Mouse (Mus musculus): ENCODE results near the gene 1700029H14Rik. TPM values are rescaled to one million over a fixed set of nuclear protein-coding genes. Genes with fewer than 3 reads are reported as not detected.

The 1700029H14Rik gene
- polyA plus RNA-seq, 1 experiment from 2014 or later: not detected

- H3K4me3 ChIP-seq (replicated peaks; ENCODE audit: low read length): no peak overlapping the region
- no peaks in the 10 kb centered on the region for H3K27me3 ChIP-seq (replicated peaks; ENCODE audit: control insufficient read depth, insufficient read depth, low read length)
- no peak overlapping the region for H3K9ac ChIP-seq (replicated peaks; ENCODE audit: low read depth, low read length)
- H3K9me3 ChIP-seq (ENCODE audit: control insufficient read depth, low read length): no peaks in the 10 kb centered on the region
- 69% methylated on average over 8 of the region's 8 CpGs for WGBS
- no peak overlapping the region for H3K4me2 ChIP-seq (ENCODE audit: low read length)
- H3K27ac ChIP-seq (ENCODE audit: low read length): no peak overlapping the region
- no peaks in the 10 kb centered on the region for H3K36me3 ChIP-seq (ENCODE audit: control insufficient read depth, insufficient read depth)
- H3K4me1 ChIP-seq (replicated peaks; ENCODE audit: control insufficient read depth, insufficient read depth, low read length): peaks cover 29% of the 10 kb centered on the region
- no peak for ATAC-seq
These were observed 29.1 kb downstream of the 1700029H14Rik start for GRCm38 (mm10) chr8:13533123-13533522.

GRCm38 (mm10) chr8:13531602-13532171 lies 30.6 kb downstream of the 1700029H14Rik start:
- peaks cover 29% of the 10 kb centered on the region for H3K4me1 ChIP-seq (replicated peaks; ENCODE audit: control insufficient read depth, insufficient read depth, low read length)
- no peak overlapping the region for H3K27ac ChIP-seq (ENCODE audit: low read length)
- no peak overlapping the region for H3K9ac ChIP-seq (replicated peaks; ENCODE audit: low read depth, low read length)
- H3K4me2 ChIP-seq (ENCODE audit: low read length): no peak overlapping the region
- H3K9me3 ChIP-seq (ENCODE audit: control insufficient read depth, low read length): no peaks in the 10 kb centered on the region
- no peaks in the 10 kb centered on the region for H3K27me3 ChIP-seq (replicated peaks; ENCODE audit: control insufficient read depth, insufficient read depth, low read length)
- ATAC-seq: no peak
- H3K36me3 ChIP-seq (ENCODE audit: control insufficient read depth, insufficient read depth): no peaks in the 10 kb centered on the region
- WGBS: 61% methylated on average over 9 of the region's 9 CpGs
- H3K4me3 ChIP-seq (replicated peaks; ENCODE audit: low read length): no peak overlapping the region

GRCm38 (mm10) chr8:13530941-13531340 lies 31.3 kb downstream of the 1700029H14Rik start:
- peak; percentile 77 for ATAC-seq
- Histone ChIP-seq H3K4me1 (replicated peaks; ENCODE audit: control insufficient read depth, insufficient read depth, low read length) (peaks cover 29% of the 10 kb centered on the region), H3K4me3 (replicated peaks; ENCODE audit: low read length) (no peak overlapping the region), H3K9ac (replicated peaks; ENCODE audit: low read depth, low read length) (no peak overlapping the region), H3K27me3 (replicated peaks; ENCODE audit: control insufficient read depth, insufficient read depth, low read length) (no peaks in the 10 kb centered on the region), H3K4me2 (ENCODE audit: low read length) (no peak overlapping the region), H3K27ac (ENCODE audit: low read length) (peak overlapping the region; percentile 45), H3K9me3 (ENCODE audit: control insufficient read depth, low read length) (no peaks in the 10 kb centered on the region), H3K36me3 (ENCODE audit: control insufficient read depth, insufficient read depth) (no peaks in the 10 kb centered on the region)
- WGBS: 21% methylated on average over 5 of the region's 5 CpGs

GRCm38 (mm10) chr8:13530401-13530800 lies 31.9 kb downstream of the 1700029H14Rik start:
- peak; percentile 18; the same call in 1 of the 2 replicates for ATAC-seq
- Histone ChIP-seq H3K36me3 (ENCODE audit: control insufficient read depth, insufficient read depth) (no peaks in the 10 kb centered on the region), H3K27me3 (replicated peaks; ENCODE audit: control insufficient read depth, insufficient read depth, low read length) (no peaks in the 10 kb centered on the region), H3K9ac (replicated peaks; ENCODE audit: low read depth, low read length) (no peak overlapping the region), H3K4me3 (replicated peaks; ENCODE audit: low read length) (no peak overlapping the region), H3K9me3 (ENCODE audit: control insufficient read depth, low read length) (no peaks in the 10 kb centered on the region), H3K27ac (ENCODE audit: low read length) (peak overlapping the region; percentile 45), H3K4me1 (replicated peaks; ENCODE audit: control insufficient read depth, insufficient read depth, low read length) (peaks cover 29% of the 10 kb centered on the region), H3K4me2 (ENCODE audit: low read length) (no peak overlapping the region)
- 80% methylated on average over 3 of the region's 3 CpGs for WGBS

- WGBS: 35% methylated on average over 7 of the region's 7 CpGs
- H3K27ac ChIP-seq (ENCODE audit: low read length): peak overlapping the region; percentile 45
- H3K9me3 ChIP-seq (ENCODE audit: control insufficient read depth, low read length): no peaks in the 10 kb centered on the region
- H3K27me3 ChIP-seq (replicated peaks; ENCODE audit: control insufficient read depth, insufficient read depth, low read length): no peaks in the 10 kb centered on the region
- H3K36me3 ChIP-seq (ENCODE audit: control insufficient read depth, insufficient read depth): no peaks in the 10 kb centered on the region
- H3K4me1 ChIP-seq (replicated peaks; ENCODE audit: control insufficient read depth, insufficient read depth, low read length): peaks cover 29% of the 10 kb centered on the region
- no peak overlapping the region for H3K9ac ChIP-seq (replicated peaks; ENCODE audit: low read depth, low read length)
- ATAC-seq: peak; percentile 74
- no peak overlapping the region for H3K4me2 ChIP-seq (ENCODE audit: low read length)
- H3K4me3 ChIP-seq (replicated peaks; ENCODE audit: low read length): no peak overlapping the region
These were observed 32.4 kb downstream of the 1700029H14Rik start for GRCm38 (mm10) chr8:13529891-13530316.

- ATAC-seq: 0 out of 2 replicates have a peak, but pooled peaks have one; percentile 1
- H3K27me3 ChIP-seq (replicated peaks; ENCODE audit: control insufficient read depth, insufficient read depth, low read length): no peaks in the 10 kb centered on the region
These were observed 33.0 kb downstream of the 1700029H14Rik start for GRCm38 (mm10) chr8:13529011-13529840.

GRCm38 (mm10) chr8:13521392-13521791 lies 40.9 kb downstream of the 1700029H14Rik start:
- no peak overlapping the region for H3K4me2 ChIP-seq (ENCODE audit: low read length)
- WGBS: 81% methylated on average over 7 of the region's 7 CpGs
- H3K36me3 ChIP-seq (ENCODE audit: control insufficient read depth, insufficient read depth): no peaks in the 10 kb centered on the region
- H3K4me3 ChIP-seq (replicated peaks; ENCODE audit: low read length): no peak overlapping the region
- H3K27me3 ChIP-seq (replicated peaks; ENCODE audit: control insufficient read depth, insufficient read depth, low read length): 0 out of 2 replicates have a peak, but pooled peaks cover 3% of the 10 kb centered on the region
- ATAC-seq: no peak
- no peak overlapping the region for H3K27ac ChIP-seq (ENCODE audit: low read length)
- no peak overlapping the region for H3K9ac ChIP-seq (replicated peaks; ENCODE audit: low read depth, low read length)
- no peaks in the 10 kb centered on the region for H3K4me1 ChIP-seq (replicated peaks; ENCODE audit: control insufficient read depth, insufficient read depth, low read length)
- H3K9me3 ChIP-seq (ENCODE audit: control insufficient read depth, low read length): no peaks in the 10 kb centered on the region

More at GRCm38 (mm10) chr8:13529011-13529840, 33.0 kb downstream of the 1700029H14Rik start:
- Histone ChIP-seq H3K9ac (replicated peaks; ENCODE audit: low read depth, low read length) (no peak overlapping the region), H3K9me3 (ENCODE audit: control insufficient read depth, low read length) (no peaks in the 10 kb centered on the region), H3K36me3 (ENCODE audit: control insufficient read depth, insufficient read depth) (no peaks in the 10 kb centered on the region), H3K27ac (ENCODE audit: low read length) (no peak overlapping the region), H3K4me2 (ENCODE audit: low read length) (no peak overlapping the region), H3K4me1 (replicated peaks; ENCODE audit: control insufficient read depth, insufficient read depth, low read length) (peaks cover 29% of the 10 kb centered on the region), H3K4me3 (replicated peaks; ENCODE audit: low read length) (no peak overlapping the region)
- WGBS: 66% methylated on average over 15 of the region's 15 CpGs

GRCm38 (mm10) chr8:13520349-13520748 lies 41.9 kb downstream of the 1700029H14Rik start:
- no peak for ATAC-seq
- Histone ChIP-seq H3K4me3 (replicated peaks; ENCODE audit: low read length) (no peak overlapping the region), H3K27ac (ENCODE audit: low read length) (no peak overlapping the region), H3K4me1 (replicated peaks; ENCODE audit: control insufficient read depth, insufficient read depth, low read length) (no peaks in the 10 kb centered on the region; the same call in 1 of the 2 replicates), H3K9ac (replicated peaks; ENCODE audit: low read depth, low read length) (no peak overlapping the region), H3K4me2 (ENCODE audit: low read length) (no peak overlapping the region), H3K27me3 (replicated peaks; ENCODE audit: control insufficient read depth, insufficient read depth, low read length) (0 out of 2 replicates have a peak, but pooled peaks cover 3% of the 10 kb centered on the region), H3K9me3 (ENCODE audit: control insufficient read depth, low read length) (no peaks in the 10 kb centered on the region), H3K36me3 (ENCODE audit: control insufficient read depth, insufficient read depth) (no peaks in the 10 kb centered on the region)
- WGBS: 62% methylated on average over 6 of the region's 6 CpGs

GRCm38 (mm10) chr8:13519503-13519902 lies 42.8 kb downstream of the 1700029H14Rik start:
- 82% methylated on average over 9 of the region's 9 CpGs for WGBS
- H3K4me1 ChIP-seq (replicated peaks; ENCODE audit: control insufficient read depth, insufficient read depth, low read length): no peaks in the 10 kb centered on the region; the same call in 1 of the 2 replicates
- H3K27ac ChIP-seq (ENCODE audit: low read length): no peak overlapping the region
- no peak overlapping the region for H3K4me3 ChIP-seq (replicated peaks; ENCODE audit: low read length)
- H3K9ac ChIP-seq (replicated peaks; ENCODE audit: low read depth, low read length): no peak overlapping the region
- no peaks in the 10 kb centered on the region for H3K36me3 ChIP-seq (ENCODE audit: control insufficient read depth, insufficient read depth)
- 0 out of 2 replicates have a peak, but pooled peaks cover 3% of the 10 kb centered on the region for H3K27me3 ChIP-seq (replicated peaks; ENCODE audit: control insufficient read depth, insufficient read depth, low read length)
- no peaks in the 10 kb centered on the region for H3K9me3 ChIP-seq (ENCODE audit: control insufficient read depth, low read length)
- no peak for ATAC-seq
- H3K4me2 ChIP-seq (ENCODE audit: low read length): no peak overlapping the region
